Mouse (Mus musculus): ENCODE measurements around the gene Megf8.

DNA sequence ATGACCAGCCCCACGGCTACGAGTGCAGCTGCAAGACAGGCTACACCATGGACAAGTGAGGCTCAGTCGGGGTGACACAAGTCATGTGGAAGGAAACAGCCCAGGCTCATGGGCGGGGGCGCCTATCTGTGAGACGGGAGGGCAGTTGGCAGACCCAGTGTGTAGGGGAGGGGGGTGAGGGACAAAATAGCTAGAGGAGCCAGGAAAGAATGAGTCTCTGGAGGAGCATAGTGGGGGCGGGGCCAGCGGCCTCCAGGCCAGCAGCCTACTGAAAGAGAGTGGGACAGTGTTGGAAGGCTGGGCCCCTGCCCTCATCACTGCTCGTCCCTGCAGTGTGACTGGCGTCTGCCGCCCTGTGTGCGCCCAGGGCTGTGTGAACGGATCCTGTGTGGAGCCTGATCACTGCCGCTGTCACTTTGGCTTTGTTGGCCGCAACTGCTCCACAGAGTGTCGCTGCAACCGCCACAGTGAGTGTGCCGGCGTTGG, 41.8 kb downstream of the Megf8 start:
- TF ChIP-seq CTCF (IDR thresholded peaks at IDR 0.05), result no peak
- TF ChIP-seq EP300 (IDR thresholded peaks at IDR 0.05), result no peak

Measured in lung, postnatal 0 days (tissue).